Mouse (Mus musculus) thymus, postnatal 0 days (tissue): Measurements from ENCODE around the gene Smim14. TPM values are rescaled to one million over a fixed set of nuclear protein-coding genes. Genes with fewer than 3 reads are reported as not detected.
"Not testable (repeated sequence)": the region's sequence is repeated elsewhere in the genome, so short reads cannot be mapped to it uniquely, and the experiment has no call there.

ENCODE experiments used
- DNase-seq: peaks from one replicate; pipeline ENCODE4 v3.0.0-alpha.2; 2015; ENCODE audit warnings: low spot score
- polyA plus RNA-seq: library from polyadenylated mRNA; unstranded; fragments of >200 nt; fragmentation: Nextera tagmentation; extraction: Ambion mirVana; gene quantifications from 2 replicates; pipeline ENCODE4 v1.2.1, GENCODE M21; 2015

Gene Smim14
- polyA plus RNA-seq, 1 experiment from 2014 or later = 218 TPM

- no peak for DNase-seq
Measured at GRCm38 (mm10) chr5:65524831-65525230, 12.2 kb downstream of the Smim14 start.

GRCm38 (mm10) chr5:65521803-65522202 lies 15.2 kb downstream of the Smim14 start:
- DNase-seq = peak; percentile 43

GRCm38 (mm10) chr5:65514635-65515278 lies 22.2 kb downstream of the Smim14 start:
- DNase-seq = peak; percentile 63

GRCm38 (mm10) chr5:65513506-65513905 lies 23.5 kb downstream of the Smim14 start:
- DNase-seq = no peak

GRCm38 (mm10) chr5:65508395-65508794 lies 28.6 kb downstream of the Smim14 start:
- DNase-seq = no peak

- peak; percentile 75 for DNase-seq
Measured at GRCm38 (mm10) chr5:65505786-65506185, 31.2 kb downstream of the Smim14 start.

- no peak for DNase-seq
Measured at GRCm38 (mm10) chr5:65501407-65501806, 35.6 kb downstream of the Smim14 start.

- no peak for DNase-seq
Measured at GRCm38 (mm10) chr5:65500231-65500630, 36.8 kb downstream of the Smim14 start.

- peak; percentile 97 for DNase-seq
Measured at GRCm38 (mm10) chr5:65492716-65493531, 44.1 kb downstream of the Smim14 start, which contains the start of gene Gm43552. TSS of gene Gm43552 (minus strand) at chr5:65492833.

GRCm38 (mm10) chr5:65491767-65492715 lies 44.9 kb downstream of the Smim14 start:
- DNase-seq = peak; percentile 78

GRCm38 (mm10) chr5:65489830-65490229 lies 47.2 kb downstream of the Smim14 start:
- DNase-seq = no peak

- DNase-seq = no peak
Measured at GRCm38 (mm10) chr5:65488725-65489124, 48.3 kb downstream of the Smim14 start.

- no peak for DNase-seq
Measured at GRCm38 (mm10) chr5:65487381-65487780, 49.6 kb downstream of the Smim14 start.

- no peak for DNase-seq
Measured at GRCm38 (mm10) chr5:65486514-65486913, 50.5 kb downstream of the Smim14 start.

GRCm38 (mm10) chr5:65482996-65483395 lies 54.0 kb downstream of the Smim14 start:
- no peak for DNase-seq

GRCm38 (mm10) chr5:65480511-65480910 lies 56.5 kb downstream of the Smim14 start:
- no peak for DNase-seq

GRCm38 (mm10) chr5:65479681-65480445 lies 57.1 kb downstream of the Smim14 start:
- no peak for DNase-seq

GRCm38 (mm10) chr5:65478224-65478623 lies 58.8 kb downstream of the Smim14 start:
- peak; percentile 20 for DNase-seq

- not testable (repeated sequence) for DNase-seq
Measured at GRCm38 (mm10) chr5:65476739-65477138, 60.2 kb downstream of the Smim14 start.

GRCm38 (mm10) chr5:65475806-65476205 lies 61.2 kb downstream of the Smim14 start:
- DNase-seq = no peak

- DNase-seq = no peak
Measured at GRCm38 (mm10) chr5:65469766-65470165, 67.2 kb downstream of the Smim14 start.
